Comparison of ENCODE assay signal across 10 mouse cellular contexts in genomic region chr10:83617366-83617765, GRCm38 (mm10). TPM values are rescaled to one million over a fixed set of nuclear protein-coding genes. Genes with fewer than 3 reads are reported as not detected.
DNase-seq lines count a peak whose midpoint lies in the region; ATAC-seq and TF ChIP-seq lines count a peak whose summit lies in the region.
"Had no signal": no experiment of that assay in that cellular context is flagged by ENCODE, and none has a peak within 500 bp of the region (broad histone marks: within the 10 kb centered on the region; RNA-seq: fewer than 3 reads in every experiment).

No protein-coding gene starts in this region.

- no peak overlapping the region for H3K9ac ChIP-seq in heart, postnatal 0 days (replicated peaks; ENCODE audit: low read depth, low read length)
- H3K9ac ChIP-seq: embryonic facial prominence, embryonic 13.5 days; lung, embryonic 15.5 days had no signal

- H3K27ac ChIP-seq in heart, postnatal 0 days (ENCODE audit: low read depth), result no peak overlapping the region
- H3K27ac ChIP-seq in heart, embryonic 10.5 days, result no peak overlapping the region
- H3K27ac ChIP-seq: embryonic facial prominence, embryonic 13.5 days; lung, embryonic 15.5 days had no signal

- 63% methylated on average over 10 of the region's 10 CpGs for WGBS in heart, postnatal 0 days
- 58% methylated on average over 10 of the region's 10 CpGs for WGBS in heart, embryonic 10.5 days

- H3K4me1 ChIP-seq in heart, postnatal 0 days (ENCODE audit: control insufficient read depth, insufficient read depth), result no peaks in the 10 kb centered on the region
- peaks cover 10% of the 10 kb centered on the region; the same call in 1 of the 2 replicates for H3K4me1 ChIP-seq in heart, embryonic 10.5 days
- H3K4me1 ChIP-seq: embryonic facial prominence, embryonic 13.5 days; lung, embryonic 15.5 days had no signal

- no peaks in the 10 kb centered on the region for H3K27me3 ChIP-seq in heart, postnatal 0 days (ENCODE audit: control insufficient read depth, insufficient read depth, low read length)
- no peaks in the 10 kb centered on the region for H3K27me3 ChIP-seq in heart, embryonic 10.5 days (ENCODE audit: insufficient read depth, poor library complexity, severe bottlenecking)
- H3K27me3 ChIP-seq: embryonic facial prominence, embryonic 13.5 days; lung, embryonic 15.5 days had no signal

- H3K4me2 ChIP-seq in heart, postnatal 0 days (ENCODE audit: low read depth, low read length), result no peak overlapping the region
- H3K4me2 ChIP-seq: embryonic facial prominence, embryonic 13.5 days; lung, embryonic 15.5 days had no signal

- no peak for DNase-seq in heart, postnatal 0 days (ENCODE audit: low spot score)
- no peak for DNase-seq in heart, embryonic 10.5 days (ENCODE audit: low spot score)
- DNase-seq in 3134 (ENCODE audit: extremely low read depth, insufficient read length, low spot score) (peak; percentile 27), MEL-GATA-1-ER (ENCODE audit: extremely low read depth, low read depth) (peak; percentile 21)
- peak; percentile 65 for DNase-seq in embryo, embryonic 11 days
- DNase-seq in layer of hippocampus, adult 8-10 months (ENCODE audit: low spot score in 2 of 2), result no peak
- DNase-seq in gastrocnemius, postnatal 36 days, result no peak

- H3K4me3 ChIP-seq in heart, postnatal 0 days (ENCODE audit: low read depth, low read length), result no peak overlapping the region
- no peak overlapping the region for H3K4me3 ChIP-seq in heart, embryonic 10.5 days
- H3K4me3 ChIP-seq: embryonic facial prominence, embryonic 13.5 days; lung, embryonic 15.5 days had no signal

- no peak; the same call in 1 of the 2 replicates for ATAC-seq in heart, postnatal 0 days (ENCODE audit: insufficient read depth, low read depth)
- peak; percentile 69 for ATAC-seq in megakaryocyte-erythroid progenitor cell, adult 5-6 weeks (replicated peaks; ENCODE audit: low FRiP score, low TSS enrichment, poor library complexity, severe bottlenecking)

- TF ChIP-seq EP300 in heart, postnatal 0 days (IDR thresholded peaks at IDR 0.05; ENCODE audit: low read depth), result no peak

- peaks cover 48% of the 10 kb centered on the region for H3K36me3 ChIP-seq in heart, postnatal 0 days (replicated peaks; ENCODE audit: control insufficient read depth, insufficient read depth, low read length)
- H3K36me3 ChIP-seq in heart, embryonic 10.5 days, result peaks cover 59% of the 10 kb centered on the region

- TF ChIP-seq CTCF in heart, postnatal 0 days (IDR thresholded peaks at IDR 0.05; ENCODE audit: low read depth), result peak; percentile 50

- H3K9me3 ChIP-seq in heart, postnatal 0 days (replicated peaks; ENCODE audit: control insufficient read depth, low read length), result no peaks in the 10 kb centered on the region
- no peaks in the 10 kb centered on the region for H3K9me3 ChIP-seq in heart, embryonic 10.5 days
- H3K9me3 ChIP-seq: embryonic facial prominence, embryonic 13.5 days; lung, embryonic 15.5 days had no signal

- intact Hi-C loops in gastrocnemius, postnatal 36 days (cut with DNase I), result no loop called here

RNA-seq across cellular contexts. Expression of gene Appl2, which starts 31.2 kb away (rescaled TPM):
- 19.7 and 39.9 TPM in 2 replicates for total RNA-seq in heart, postnatal 0 days (2014; rRNA removed; ENCODE audit: low replicate concordance)
- polyA plus RNA-seq in heart, postnatal 0 days (2015; fragmentation: Nextera tagmentation; extraction: Ambion mirVana), result 25.4 and 30.6 TPM in 2 replicates
- 29.5 and 34.0 TPM in 2 replicates for polyA plus RNA-seq in heart, embryonic 10.5 days (2016; fragmentation: Nextera tagmentation; extraction: Ambion mirVana)
- total RNA-seq in megakaryocyte-erythroid progenitor cell, adult 5-6 weeks (2014; fragmentation: Nextera tagmentation), result 1.8 and 5.4 TPM in 2 replicates
- 5.8 TPM in 1 of 2 replicates, not detected in the other for total RNA-seq in megakaryocyte-erythroid progenitor cell, adult 5-6 weeks (2017)
- 100 to 1,000 TPM in 2 of 4 experiments, 10 to 100 TPM in 2; 80.5 to 110 (median 94.9) TPM for total RNA-seq in layer of hippocampus, adult 8-10 months (2022)
- 10 to 100 TPM; 15.0 to 20.0 TPM for total RNA-seq in gastrocnemius, postnatal 36 days (2021)

Comparison
In these comparisons a context has a peak if more than half of its experiments do, and no peak if none do; other contexts are left out.
1. DNase-seq: peak in 3134 (single experiment), MEL-GATA-1-ER (single experiment) and embryo, embryonic 11 days (single experiment); none in heart, postnatal 0 days (single experiment), heart, embryonic 10.5 days (single experiment), layer of hippocampus, adult 8-10 months (0 of 2) and gastrocnemius, postnatal 36 days (0 of 2).